Mouse (Mus musculus) adrenal gland, postnatal 0 days (tissue): ENCODE data around the gene Ybx2. TPM values are rescaled to one million over a fixed set of nuclear protein-coding genes. Genes with fewer than 3 reads are reported as not detected.

Source experiments
- microRNA-seq: library from miRNA; unstranded; fragments of <30 nt; microRNA quantifications from one replicate; pipeline ENCODE4, GENCODE M21; 2016; ENCODE audit warnings: borderline replicate concordance; ENCODE audit not compliant: insufficient number of aligned reads
- polyA plus RNA-seq: library from polyadenylated mRNA; unstranded; fragments of >200 nt; fragmentation: Nextera tagmentation; extraction: Ambion mirVana; gene quantifications from 2 replicates; pipeline ENCODE4 v1.2.1, GENCODE M21; 2015

Gene Ybx2
- 0.27 and 0.40 TPM in 2 replicates for polyA plus RNA-seq

DNA sequence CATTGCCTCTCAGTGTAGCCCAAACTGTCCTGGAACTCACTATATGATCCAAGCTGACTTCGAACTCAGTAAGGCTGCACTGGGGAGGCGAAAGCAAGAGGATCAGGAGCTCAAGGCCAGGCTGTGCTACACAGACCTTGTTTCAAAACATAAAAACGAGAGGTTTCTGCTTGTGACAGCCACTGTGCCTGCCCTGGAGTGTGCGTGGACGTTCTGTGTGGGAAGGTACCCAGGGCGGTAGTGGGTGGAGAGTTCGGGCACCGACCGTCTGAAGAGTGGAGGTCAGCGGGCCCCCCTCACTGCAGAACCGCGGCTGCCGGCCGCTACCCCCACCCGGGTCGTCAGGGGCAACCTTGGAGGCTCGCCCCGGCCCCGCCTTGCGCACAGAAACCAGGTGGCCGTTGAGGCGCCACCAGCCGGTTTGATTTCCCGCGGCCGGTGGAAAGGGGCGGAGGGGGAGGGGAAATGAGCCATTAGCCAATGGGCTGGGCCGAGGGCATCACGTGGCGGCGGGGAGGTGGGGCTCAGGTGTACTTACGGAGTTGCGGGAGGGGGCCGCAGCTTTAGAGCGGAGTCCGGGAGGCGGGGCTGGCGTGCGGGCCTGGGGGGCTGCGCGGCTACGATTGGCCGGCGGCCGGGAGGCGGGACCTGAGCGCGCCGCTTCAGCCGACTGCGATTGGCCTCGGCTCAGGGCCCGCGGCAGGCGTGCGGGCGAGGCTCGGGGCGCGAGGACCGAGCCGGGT, at the start of gene Ybx2:
Ybx2 (plus strand) TSS at position 660 of the 743 bp plus-strand sequence.

DNA sequence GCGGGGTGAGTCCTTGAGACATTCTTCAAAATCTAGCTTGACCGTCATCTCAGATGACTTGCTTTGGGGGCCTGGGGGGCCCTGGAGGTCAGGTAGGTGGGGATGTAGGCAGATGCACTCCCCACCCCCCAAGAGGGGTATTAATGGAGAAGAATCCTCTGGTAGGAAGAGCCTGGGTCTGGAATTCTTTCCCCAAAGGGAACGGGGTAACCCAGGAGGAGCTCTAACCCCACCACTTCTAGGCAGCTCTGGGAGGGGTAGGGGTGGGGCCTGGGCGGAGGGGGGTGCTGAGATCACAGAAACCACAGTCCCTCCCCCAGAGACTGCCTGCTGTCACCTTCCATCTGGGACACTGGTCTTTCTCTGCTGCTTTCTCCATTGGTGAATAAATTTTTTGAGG, 40.3 kb upstream of the Ybx2 start, which contains the start of gene Acap1:
Acap1 (minus strand) TSS at position 249 of the 400 bp plus-strand sequence.

DNA sequence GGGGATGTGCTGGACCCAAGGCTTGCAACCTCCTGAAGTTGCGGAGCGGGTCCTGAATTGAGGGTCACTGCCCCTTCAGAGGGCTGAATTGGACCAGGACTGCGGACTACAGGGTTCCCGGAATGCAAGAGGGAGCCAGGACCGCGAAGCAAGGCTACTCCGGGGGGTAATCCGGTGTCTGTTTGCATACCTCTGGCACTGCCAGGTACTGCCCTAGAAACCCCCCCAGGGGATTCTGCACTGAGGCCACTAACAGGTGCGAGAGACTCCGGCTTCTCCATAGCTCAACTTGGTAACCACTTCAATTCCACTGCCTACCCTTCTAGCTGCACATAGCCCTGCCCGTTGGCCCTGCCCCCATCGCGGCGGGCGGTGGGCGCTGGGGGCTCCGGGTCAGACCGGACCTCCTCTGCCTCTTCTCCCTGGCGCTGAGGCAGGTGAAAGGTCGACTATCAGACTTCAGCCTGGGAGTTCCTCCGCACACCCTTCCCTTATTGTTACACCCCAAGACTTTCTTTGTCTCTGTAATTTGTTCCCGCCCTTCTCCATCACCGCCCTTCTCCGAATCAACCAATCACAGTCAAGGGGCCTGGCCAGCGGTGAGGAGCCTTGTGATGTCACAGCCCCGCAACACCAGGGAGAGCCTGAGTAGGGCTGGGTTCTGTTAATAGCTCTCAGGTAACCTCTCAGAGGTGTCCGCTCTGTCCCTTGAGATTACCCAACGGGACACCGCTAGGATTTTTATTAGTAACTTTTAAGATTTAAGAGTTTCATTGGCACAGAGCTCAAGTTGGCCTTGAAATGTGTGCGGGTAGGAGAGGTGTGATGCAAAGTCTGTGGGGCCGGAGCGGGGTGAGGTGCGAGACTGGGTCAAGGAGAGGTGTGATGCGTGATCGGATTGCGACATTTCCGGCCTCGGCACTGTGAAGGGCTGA, 34.9 kb upstream of the Ybx2 start, which contains the start of the genes 2810408A11Rik and Neurl4:
2810408A11Rik (minus strand) TSS at position 517 of the 935 bp plus-strand sequence.
Neurl4 (plus strand) TSS at position 602 of the 935 bp plus-strand sequence.

DNA sequence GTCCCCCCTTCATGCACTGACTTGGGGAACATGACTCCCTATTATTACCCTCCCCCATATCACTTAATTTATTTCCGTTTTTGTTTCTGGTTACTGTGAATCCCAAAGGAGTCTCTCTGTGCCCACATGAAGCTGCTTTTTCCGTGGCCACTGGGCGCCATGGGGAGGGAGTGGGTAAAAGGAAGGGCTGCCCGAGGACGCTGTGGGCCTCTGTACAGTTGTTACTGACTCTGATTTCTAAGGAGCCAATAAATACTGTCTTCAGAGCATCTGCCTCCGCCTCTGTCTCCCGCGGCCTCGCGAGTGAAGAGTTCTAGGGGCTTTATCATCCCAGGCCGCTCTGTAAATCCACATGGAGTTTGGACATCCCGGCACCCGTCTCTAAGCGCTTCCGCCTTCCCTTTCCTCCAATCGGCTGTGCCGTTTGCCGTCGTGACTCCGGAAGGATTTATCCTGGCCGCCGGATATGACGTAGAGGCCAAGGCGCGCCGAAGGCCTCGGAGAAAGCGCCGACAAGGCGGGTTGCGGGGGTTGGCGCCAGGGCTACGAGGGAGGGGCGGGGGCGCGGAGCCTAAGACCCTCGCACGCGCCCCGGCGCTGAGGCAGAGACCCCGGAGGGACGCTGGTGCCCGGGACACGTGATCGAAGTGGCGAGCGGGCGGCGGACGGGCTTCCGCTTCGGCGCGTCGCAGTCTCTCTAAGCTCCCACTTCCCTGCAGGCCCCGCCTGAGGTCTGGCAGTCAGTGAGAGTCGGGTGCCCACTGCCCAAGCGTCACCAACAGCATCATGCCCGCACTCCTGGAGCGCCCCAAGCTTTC, 21.8 kb upstream of the Ybx2 start, which contains the start of gene Gps2:
Gps2 (plus strand) TSS at position 335 of the 818 bp plus-strand sequence.

DNA sequence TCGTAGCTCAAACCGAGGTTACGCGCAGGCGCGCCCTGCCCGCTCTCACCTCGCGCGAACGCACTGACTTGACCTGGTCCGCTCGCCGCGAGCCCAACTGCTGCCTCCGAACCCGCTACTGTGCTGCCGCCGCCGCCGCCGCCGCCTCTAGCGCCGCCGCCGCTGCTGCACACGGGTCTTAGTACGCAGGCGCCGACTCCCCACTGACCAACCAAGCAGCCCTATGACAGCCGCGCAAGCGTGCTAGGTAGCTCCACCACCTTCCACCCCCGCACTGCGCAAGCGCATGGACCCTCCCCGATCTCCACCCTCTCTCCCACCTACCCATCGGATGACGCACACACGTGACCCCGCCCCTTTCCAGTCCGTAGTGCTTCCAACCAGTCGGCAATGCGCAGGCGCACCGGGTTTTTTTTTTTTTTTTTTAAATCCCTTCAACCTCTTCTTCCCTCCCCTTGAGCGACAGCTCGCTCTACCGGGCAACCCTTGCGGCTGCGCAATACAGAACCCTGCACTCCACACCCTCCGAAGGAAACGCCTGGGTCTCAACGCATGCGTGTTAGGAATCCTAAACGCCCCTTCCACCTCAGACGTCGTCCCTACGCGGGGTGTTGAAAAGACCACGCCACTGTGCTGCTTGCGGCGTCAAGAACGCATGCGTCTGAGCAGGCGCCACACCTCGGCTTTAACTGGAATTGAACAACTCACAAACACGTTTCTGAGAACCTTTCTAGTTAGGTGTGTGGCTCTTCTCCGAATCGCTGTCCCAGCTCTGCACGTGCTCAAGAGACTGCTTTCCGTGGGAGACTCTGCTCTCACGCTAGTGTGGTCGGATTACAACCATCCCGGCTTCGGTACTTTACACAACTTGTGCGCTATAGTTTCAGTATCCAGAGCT, 14.2 kb upstream of the Ybx2 start, which contains the start of gene Eif5a:
Eif5a (minus strand) TSS at position 845 of the 898 bp plus-strand sequence.

GRCm38 (mm10) chr11:69948066-69948762, 12.6 kb downstream of the Ybx2 start, which contains the start of gene Slc2a4:
Slc2a4 (minus strand) TSS chr11:69948188.

GRCm38 (mm10) chr11:69964650-69965270, 29.2 kb downstream of the Ybx2 start, which contains the start of gene Cldn7:
Cldn7 (plus strand) TSS chr11:69964779.

GRCm38 (mm10) chr11:69981141-69981762, 45.7 kb downstream of the Ybx2 start, which contains the start of gene Ctdnep1:
Ctdnep1 (plus strand) TSS chr11:69981156.

DNA sequence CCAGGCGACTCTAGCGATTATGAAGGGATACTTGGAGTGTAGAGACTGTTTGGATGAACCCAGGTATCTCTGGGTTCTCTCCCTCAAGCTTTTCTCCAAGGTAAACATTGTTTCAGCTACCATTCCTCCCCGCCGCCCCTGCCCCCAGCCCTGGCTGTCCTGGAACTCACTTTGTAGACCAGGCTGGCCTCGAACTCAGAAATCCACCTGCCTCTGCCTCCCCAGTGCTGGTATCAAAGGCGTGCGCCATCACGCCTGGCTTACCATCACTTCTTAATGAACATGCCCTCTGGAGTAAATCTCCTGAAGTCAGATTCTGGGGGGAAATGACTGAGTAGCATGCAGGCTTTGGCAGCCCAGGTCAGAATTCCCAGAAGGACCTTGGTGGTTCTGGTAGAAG, 46.6 kb downstream of the Ybx2 start, which contains the start of gene Elp5:
Elp5 (minus strand) TSS at position 293 of the 400 bp plus-strand sequence.

Small RNA genes lying within 50 kb of the gene (microRNA-seq; reads per million reads assigned to microRNA genes)
- gene Gm44349: not detected

Other genes starting within 250 kb of the Ybx2 start
- gene Tnfsf12, start 239.9 kb upstream of the Ybx2 start, polyA plus RNA-seq: 17.7 and 26.1 TPM in 2 replicates
- 9.2 and 12.7 TPM in 2 replicates for gene Tnfsfm13, start 239.7 kb upstream of the Ybx2 start, polyA plus RNA-seq
- 18.7 and 21.8 TPM in 2 replicates for gene Polr2a, start 177.2 kb upstream of the Ybx2 start, polyA plus RNA-seq
- gene Slc35g3, start 173.8 kb upstream of the Ybx2 start, polyA plus RNA-seq: 0.22 TPM in 1 of 2 replicates, not detected in the other
- 3.7 and 4.4 TPM in 2 replicates for gene Zbtb4, start 169.9 kb upstream of the Ybx2 start, polyA plus RNA-seq
- 1.9 and 2.8 TPM in 2 replicates for gene Chrnb1, start 139.9 kb upstream of the Ybx2 start, polyA plus RNA-seq
- gene Fgf11, start 133.9 kb upstream of the Ybx2 start, polyA plus RNA-seq: 0.91 and 0.92 TPM in 2 replicates
- gene Tmem102, start 130.2 kb upstream of the Ybx2 start, polyA plus RNA-seq: 1.4 and 1.8 TPM in 2 replicates
- gene Gm39566, start 120.5 kb upstream of the Ybx2 start, polyA plus RNA-seq: not detected in 2 replicates
- gene Spem2, start 117.3 kb upstream of the Ybx2 start, polyA plus RNA-seq: not detected in 2 replicates
- not detected in 2 replicates for gene Spem1, start 113.6 kb upstream of the Ybx2 start, polyA plus RNA-seq
- 3.1 and 4.3 TPM in 2 replicates for gene Nlgn2, start 98.0 kb upstream of the Ybx2 start, polyA plus RNA-seq
- gene Tmem256, start 97.3 kb upstream of the Ybx2 start, polyA plus RNA-seq: 479 and 845 TPM in 2 replicates
- 74.4 and 74.8 TPM in 2 replicates for gene Plscr3, start 89.4 kb upstream of the Ybx2 start, polyA plus RNA-seq
- 0.19 and 0.47 TPM in 2 replicates for gene Tnk1, start 77.1 kb upstream of the Ybx2 start, polyA plus RNA-seq
- not detected in 2 replicates for gene Tmem95, start 57.8 kb upstream of the Ybx2 start, polyA plus RNA-seq
- gene Kctd11, start 54.4 kb upstream of the Ybx2 start, polyA plus RNA-seq: 4.1 and 5.2 TPM in 2 replicates
- gene Acap1, start 40.3 kb upstream of the Ybx2 start, polyA plus RNA-seq: 0.73 and 0.76 TPM in 2 replicates
- gene 2810408A11Rik, start 34.8 kb upstream of the Ybx2 start, polyA plus RNA-seq: 4.3 TPM in 2 replicates
- 3.7 and 4.1 TPM in 2 replicates for gene Neurl4, start 34.7 kb upstream of the Ybx2 start, polyA plus RNA-seq
- gene Gps2, start 21.9 kb upstream of the Ybx2 start, polyA plus RNA-seq: 48.8 and 63.0 TPM in 2 replicates
- 749 and 924 TPM in 2 replicates for gene Eif5a, start 13.8 kb upstream of the Ybx2 start, polyA plus RNA-seq
- gene Slc2a4, start 12.4 kb downstream of the Ybx2 start, polyA plus RNA-seq: 5.2 and 7.1 TPM in 2 replicates
- 4.0 and 8.7 TPM in 2 replicates for gene Cldn7, start 29.0 kb downstream of the Ybx2 start, polyA plus RNA-seq
- gene Ctdnep1, start 45.4 kb downstream of the Ybx2 start, polyA plus RNA-seq: 17.2 and 21.6 TPM in 2 replicates
- gene Elp5, start 46.7 kb downstream of the Ybx2 start, polyA plus RNA-seq: 104 and 109 TPM in 2 replicates
- gene Gabarap, start 55.3 kb downstream of the Ybx2 start, polyA plus RNA-seq: 665 and 705 TPM in 2 replicates
- 39.5 and 47.3 TPM in 2 replicates for gene Phf23, start 60.0 kb downstream of the Ybx2 start, polyA plus RNA-seq
- 14.5 and 17.4 TPM in 2 replicates for gene Dvl2, start 64.8 kb downstream of the Ybx2 start, polyA plus RNA-seq
- gene Acadvl, start 79.6 kb downstream of the Ybx2 start, polyA plus RNA-seq: 103 and 150 TPM in 2 replicates
- gene Dlg4, start 81.1 kb downstream of the Ybx2 start, polyA plus RNA-seq: 5.0 and 5.4 TPM in 2 replicates
- gene Asgr1, start 118.3 kb downstream of the Ybx2 start, polyA plus RNA-seq: 10.5 and 12.1 TPM in 2 replicates
- 1.3 TPM in 2 replicates for gene Asgr2, start 156.8 kb downstream of the Ybx2 start, polyA plus RNA-seq
- gene Mgl2, start 194.5 kb downstream of the Ybx2 start, polyA plus RNA-seq: 0.61 and 0.99 TPM in 2 replicates
- 1.9 and 2.6 TPM in 2 replicates for gene Clec10a, start 220.4 kb downstream of the Ybx2 start, polyA plus RNA-seq